Mouse (Mus musculus): ENCODE results near the gene Capn10. TPM values are rescaled to one million over a fixed set of nuclear protein-coding genes. Genes with fewer than 3 reads are reported as not detected.

Gene Capn10
- polyA plus RNA-seq, 1 experiment: 15.5 TPM

DNA sequence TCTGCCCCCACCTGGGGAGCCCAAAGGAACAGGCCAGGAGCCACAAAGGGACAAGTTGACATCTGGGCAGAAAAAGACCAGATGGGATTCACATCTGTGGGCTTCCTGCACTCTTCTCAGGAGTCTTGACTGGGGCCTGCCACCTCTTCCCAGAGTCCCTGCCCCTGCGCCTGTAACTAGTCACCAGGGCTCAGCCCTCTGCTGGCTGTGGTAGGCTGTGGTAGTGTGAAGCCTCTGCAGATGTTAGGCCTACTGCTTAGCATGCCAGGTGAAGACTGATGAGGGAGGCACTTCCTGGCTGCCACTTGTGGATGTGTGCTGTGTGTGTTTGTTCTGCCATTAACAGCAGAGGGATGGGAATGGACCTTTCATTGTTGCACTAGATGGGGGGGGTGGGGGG is 21.9 kb upstream of the Capn10 start:
- H3K4me3 ChIP-seq (replicated peaks; ENCODE audit: control insufficient read depth, low read depth, low read length): peak overlapping the region; percentile 7
- no peak for TF ChIP-seq CTCF (IDR thresholded peaks at IDR 0.05; ENCODE audit: control insufficient read depth, insufficient read depth, low read length)
- TF ChIP-seq POLR2A (IDR thresholded peaks at IDR 0.05; ENCODE audit: borderline replicate concordance, control insufficient read depth, low read depth, low read length): no peak
- 40% methylated on average over 1 of the region's 1 CpGs for WGBS
- H3K27ac ChIP-seq (ENCODE audit: control insufficient read depth, insufficient read depth, low read depth, low read length, poor library complexity): no peak overlapping the region; the same call in 1 of the 2 replicates
- H3K4me1 ChIP-seq (ENCODE audit: control insufficient read depth, insufficient read depth, low read length): peaks cover 9% of the 10 kb centered on the region

DNA sequence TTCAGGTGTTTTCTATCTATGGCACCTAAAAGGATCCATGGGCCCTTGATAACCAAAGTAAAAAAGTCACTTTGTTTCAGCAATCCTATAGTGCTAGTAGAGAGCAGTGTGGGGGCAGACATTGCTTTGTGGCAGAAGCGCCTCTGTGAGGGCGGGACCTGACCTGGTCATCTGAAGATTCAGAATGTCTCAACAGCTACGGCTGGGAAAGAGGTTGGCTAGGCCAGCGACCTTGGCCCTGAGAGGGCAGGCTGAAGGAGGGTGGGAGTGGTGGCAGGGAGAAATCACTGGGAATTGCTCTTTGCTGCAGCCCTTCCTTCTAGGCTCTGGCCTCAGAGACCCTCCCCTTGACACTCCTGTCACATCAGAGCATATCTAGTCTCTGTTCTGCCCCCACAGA is 19.9 kb upstream of the Capn10 start:
- no peak overlapping the region for H3K27ac ChIP-seq (ENCODE audit: control insufficient read depth, insufficient read depth, low read depth, low read length, poor library complexity)
- peaks cover 6% of the 10 kb centered on the region for H3K4me1 ChIP-seq (ENCODE audit: control insufficient read depth, insufficient read depth, low read length)
- TF ChIP-seq CTCF (IDR thresholded peaks at IDR 0.05; ENCODE audit: control insufficient read depth, insufficient read depth, low read length) (no peak), POLR2A (IDR thresholded peaks at IDR 0.05; ENCODE audit: borderline replicate concordance, control insufficient read depth, low read depth, low read length) (no peak)
- H3K4me3 ChIP-seq (replicated peaks; ENCODE audit: control insufficient read depth, low read depth, low read length): no peak overlapping the region
- WGBS: 86% methylated on average over 4 of the region's 4 CpGs

DNA sequence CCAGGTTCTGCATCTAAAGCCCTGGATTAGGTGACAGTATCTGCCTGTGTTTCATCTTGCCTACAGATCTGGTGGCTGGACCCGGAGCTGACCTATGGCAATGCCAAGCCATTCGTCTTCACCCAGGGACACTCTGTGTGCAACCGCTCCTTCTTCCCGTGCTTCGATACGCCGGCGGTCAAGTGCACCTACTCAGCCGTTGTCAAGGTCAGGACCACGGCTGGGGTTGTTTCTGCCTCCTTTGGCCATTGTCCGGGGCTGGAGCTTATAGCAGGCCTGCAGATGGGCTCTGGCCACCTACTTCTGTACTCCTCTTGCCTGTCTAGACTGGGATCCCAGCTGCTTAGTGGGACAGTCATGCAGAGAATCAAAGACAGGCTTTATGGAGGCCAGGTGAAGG is 19.2 kb upstream of the Capn10 start:
- Histone ChIP-seq H3K4me1 (ENCODE audit: control insufficient read depth, insufficient read depth, low read length) (peaks cover 8% of the 10 kb centered on the region), H3K4me3 (replicated peaks; ENCODE audit: control insufficient read depth, low read depth, low read length) (no peak overlapping the region), H3K27ac (ENCODE audit: control insufficient read depth, insufficient read depth, low read depth, low read length, poor library complexity) (no peak overlapping the region)
- WGBS: 93% methylated on average over 11 of the region's 11 CpGs
- TF ChIP-seq POLR2A (IDR thresholded peaks at IDR 0.05; ENCODE audit: borderline replicate concordance, control insufficient read depth, low read depth, low read length): no peak
- TF ChIP-seq CTCF (IDR thresholded peaks at IDR 0.05; ENCODE audit: control insufficient read depth, insufficient read depth, low read length): no peak

DNA sequence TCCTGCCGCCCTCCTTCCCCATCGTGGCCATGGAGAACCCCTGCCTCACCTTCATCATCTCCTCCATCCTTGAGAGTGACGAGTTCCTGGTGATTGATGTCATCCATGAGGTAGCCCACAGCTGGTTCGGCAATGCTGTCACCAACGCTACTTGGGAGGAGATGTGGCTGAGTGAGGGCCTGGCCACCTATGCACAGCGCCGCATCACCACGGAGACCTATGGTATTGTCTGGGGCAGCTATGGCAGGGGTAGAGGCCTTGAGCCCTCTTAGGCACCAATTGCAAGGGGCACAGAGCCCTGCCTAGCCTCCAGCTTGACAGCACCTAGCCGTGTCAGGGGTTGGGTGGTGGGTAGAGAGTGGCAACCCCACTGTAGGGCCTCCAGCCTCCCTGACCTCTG is 17.5 kb upstream of the Capn10 start:
- no peak for TF ChIP-seq CTCF (IDR thresholded peaks at IDR 0.05; ENCODE audit: control insufficient read depth, insufficient read depth, low read length)
- TF ChIP-seq POLR2A (IDR thresholded peaks at IDR 0.05; ENCODE audit: borderline replicate concordance, control insufficient read depth, low read depth, low read length): no peak
- Histone ChIP-seq H3K4me3 (replicated peaks; ENCODE audit: control insufficient read depth, low read depth, low read length) (no peak overlapping the region), H3K4me1 (ENCODE audit: control insufficient read depth, insufficient read depth, low read length) (peaks cover 7% of the 10 kb centered on the region), H3K27ac (ENCODE audit: control insufficient read depth, insufficient read depth, low read depth, low read length, poor library complexity) (no peak overlapping the region)
- WGBS: 90% methylated on average over 9 of the region's 9 CpGs

- 95% methylated on average over 11 of the region's 11 CpGs for WGBS
- Histone ChIP-seq H3K4me3 (replicated peaks; ENCODE audit: control insufficient read depth, low read depth, low read length) (no peak overlapping the region), H3K27ac (ENCODE audit: control insufficient read depth, insufficient read depth, low read depth, low read length, poor library complexity) (no peak overlapping the region), H3K4me1 (ENCODE audit: control insufficient read depth, insufficient read depth, low read length) (0 out of 2 replicates have a peak, but pooled peaks cover 2% of the 10 kb centered on the region)
- TF ChIP-seq CTCF (IDR thresholded peaks at IDR 0.05; ENCODE audit: control insufficient read depth, insufficient read depth, low read length) (no peak), POLR2A (IDR thresholded peaks at IDR 0.05; ENCODE audit: borderline replicate concordance, control insufficient read depth, low read depth, low read length) (no peak)
These were observed 15.0 kb upstream of the Capn10 start for GRCm38 (mm10) chr1:92919151-92919550.

GRCm38 (mm10) chr1:92919775-92920174 is 14.4 kb upstream of the Capn10 start:
- 73% methylated on average over 12 of the region's 12 CpGs for WGBS
- Histone ChIP-seq H3K4me3 (replicated peaks; ENCODE audit: control insufficient read depth, low read depth, low read length) (no peak overlapping the region), H3K27ac (ENCODE audit: control insufficient read depth, insufficient read depth, low read depth, low read length, poor library complexity) (no peak overlapping the region), H3K4me1 (ENCODE audit: control insufficient read depth, insufficient read depth, low read length) (0 out of 2 replicates have a peak, but pooled peaks cover 2% of the 10 kb centered on the region)
- TF ChIP-seq POLR2A (IDR thresholded peaks at IDR 0.05; ENCODE audit: borderline replicate concordance, control insufficient read depth, low read depth, low read length) (no peak), CTCF (IDR thresholded peaks at IDR 0.05; ENCODE audit: control insufficient read depth, insufficient read depth, low read length) (no peak)

GRCm38 (mm10) chr1:92920474-92921200 is 13.5 kb upstream of the Capn10 start:
- 42% methylated on average over 7 of the region's 7 CpGs for WGBS
- TF ChIP-seq CTCF (IDR thresholded peaks at IDR 0.05; ENCODE audit: control insufficient read depth, insufficient read depth, low read length): no peak
- no peak overlapping the region for H3K27ac ChIP-seq (ENCODE audit: control insufficient read depth, insufficient read depth, low read depth, low read length, poor library complexity)
- no peak overlapping the region for H3K4me3 ChIP-seq (replicated peaks; ENCODE audit: control insufficient read depth, low read depth, low read length)
- 0 out of 2 replicates have a peak, but pooled peaks cover 2% of the 10 kb centered on the region for H3K4me1 ChIP-seq (ENCODE audit: control insufficient read depth, insufficient read depth, low read length)

GRCm38 (mm10) chr1:92921496-92921895 is 12.7 kb upstream of the Capn10 start:
- 0 out of 2 replicates have a peak, but pooled peaks cover 2% of the 10 kb centered on the region for H3K4me1 ChIP-seq (ENCODE audit: control insufficient read depth, insufficient read depth, low read length)
- 87% methylated on average over 4 of the region's 4 CpGs for WGBS
- H3K4me3 ChIP-seq (replicated peaks; ENCODE audit: control insufficient read depth, low read depth, low read length): no peak overlapping the region
- no peak for TF ChIP-seq POLR2A (IDR thresholded peaks at IDR 0.05; ENCODE audit: borderline replicate concordance, control insufficient read depth, low read depth, low read length)
- TF ChIP-seq CTCF (IDR thresholded peaks at IDR 0.05; ENCODE audit: control insufficient read depth, insufficient read depth, low read length): no peak
- H3K27ac ChIP-seq (ENCODE audit: control insufficient read depth, insufficient read depth, low read depth, low read length, poor library complexity): no peak overlapping the region

Data from bone marrow, adult 2 months (tissue).